Mouse (Mus musculus) liver, adult (tissue): ENCODE data around the gene Tecr.

Experiments used
- GATA4 ChIP-seq: IDR thresholded peaks from 2 replicates; pipeline ENCODE4 v1.6.1; 2014; ENCODE audit warnings: mild to moderate bottlenecking, low read length; ENCODE audit not compliant: insufficient replicate concordance

Tecr gene

DNA sequence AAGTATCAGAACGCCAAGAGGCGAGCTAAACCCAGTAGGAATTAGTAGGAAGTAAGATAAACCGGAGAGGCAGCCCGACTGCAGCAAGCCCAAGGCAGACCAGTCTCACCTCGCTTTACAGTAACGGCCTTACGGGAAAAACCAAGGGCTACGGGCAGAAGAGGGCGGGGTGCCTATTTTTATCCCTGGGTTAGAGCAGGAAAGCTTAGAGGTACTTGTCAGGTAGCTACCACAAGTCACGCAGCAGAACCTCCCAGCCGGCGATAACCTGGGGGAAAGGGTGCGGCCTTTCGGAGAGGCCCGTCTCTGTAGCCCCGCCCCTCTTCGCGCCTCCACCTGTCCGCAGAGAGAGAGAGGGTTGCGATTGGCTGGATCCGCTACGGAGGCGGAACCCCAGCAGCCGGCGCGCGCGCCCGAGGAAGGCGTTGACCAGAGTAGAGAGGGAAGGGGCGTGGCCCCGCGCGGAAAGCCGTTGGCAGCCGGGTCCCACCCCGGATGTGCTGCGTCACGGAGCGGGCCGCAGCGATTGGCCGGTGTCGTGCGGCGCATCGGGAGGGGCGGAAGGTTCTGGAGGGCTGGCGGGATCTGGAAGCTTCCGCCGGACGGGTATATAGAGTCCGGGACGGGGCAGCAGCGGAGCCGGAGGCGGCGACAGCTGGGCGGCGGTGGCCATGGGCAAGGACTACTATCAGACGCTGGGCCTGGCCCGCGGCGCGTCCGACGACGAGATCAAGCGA, at the start of gene Tecr, which contains the start of gene Dnajb1:
Tecr (minus strand) TSS at position 311 of the 737 bp plus-strand sequence.
Dnajb1 (plus strand) TSS at position 533 of the 737 bp plus-strand sequence.
- no peak; the same call in 1 of the 2 replicates for TF ChIP-seq GATA4

DNA sequence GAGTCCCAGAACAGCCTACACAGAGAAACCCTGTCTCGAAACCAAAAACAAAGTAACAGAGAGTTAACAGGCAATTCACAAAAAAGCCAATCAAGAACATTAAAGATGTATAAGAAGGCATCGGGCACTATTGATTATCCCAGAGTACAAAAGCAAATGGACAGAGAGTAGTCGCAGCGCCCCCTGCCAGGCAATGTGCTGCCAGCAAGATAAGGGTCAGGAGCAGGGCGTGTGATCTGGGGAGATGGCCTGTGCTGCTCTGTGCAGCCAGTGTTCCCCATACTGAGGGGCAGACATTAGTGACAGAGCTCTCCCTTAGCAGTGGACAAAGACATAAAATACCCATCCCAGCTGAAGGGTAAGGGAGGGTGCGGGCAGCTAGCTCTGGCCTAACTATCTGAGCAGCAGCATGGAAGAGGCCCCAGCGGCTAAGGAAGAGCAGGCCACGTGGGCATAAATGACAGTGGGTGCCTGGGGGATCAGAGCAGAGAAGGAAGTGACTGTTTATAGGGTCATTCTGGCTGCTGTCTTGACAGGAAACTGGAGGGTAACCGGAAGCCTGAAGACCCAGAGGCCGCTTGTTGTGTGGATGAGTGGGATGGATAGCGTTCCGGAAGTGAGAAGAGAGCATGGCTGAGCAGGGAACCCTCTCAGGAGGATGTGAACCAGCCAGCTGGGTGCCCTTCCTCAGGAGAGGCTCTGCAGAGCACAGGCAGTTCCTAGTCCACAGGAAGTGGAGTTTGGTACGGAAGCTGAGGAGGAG, 48.9 kb upstream of the Tecr start:
- TF ChIP-seq GATA4, result no peak; the same call in 1 of the 2 replicates

GRCm38 (mm10) chr8:83656043-83656442, 48.3 kb upstream of the Tecr start:
- TF ChIP-seq GATA4, result no peak

DNA sequence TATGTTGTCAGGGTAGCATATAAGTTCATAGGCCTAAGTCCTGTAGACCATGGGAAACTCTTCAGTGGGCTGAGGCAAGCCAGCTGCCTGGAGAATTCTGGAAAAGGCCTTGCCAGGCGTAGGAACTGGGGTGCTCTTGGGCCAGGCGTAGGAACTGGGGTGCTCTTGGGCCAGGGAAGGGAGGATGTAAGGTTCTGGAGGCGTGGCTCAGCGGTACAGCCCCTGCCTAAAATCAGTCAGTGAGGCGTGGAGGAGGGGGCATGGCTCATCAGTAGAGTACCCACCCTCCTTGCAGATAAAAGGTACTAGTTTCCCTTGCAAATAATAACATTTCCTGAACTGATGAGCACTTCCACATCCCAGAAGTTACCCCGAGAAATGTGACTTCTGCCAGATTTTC, 47.0 kb upstream of the Tecr start:
- TF ChIP-seq GATA4, result no peak

DNA sequence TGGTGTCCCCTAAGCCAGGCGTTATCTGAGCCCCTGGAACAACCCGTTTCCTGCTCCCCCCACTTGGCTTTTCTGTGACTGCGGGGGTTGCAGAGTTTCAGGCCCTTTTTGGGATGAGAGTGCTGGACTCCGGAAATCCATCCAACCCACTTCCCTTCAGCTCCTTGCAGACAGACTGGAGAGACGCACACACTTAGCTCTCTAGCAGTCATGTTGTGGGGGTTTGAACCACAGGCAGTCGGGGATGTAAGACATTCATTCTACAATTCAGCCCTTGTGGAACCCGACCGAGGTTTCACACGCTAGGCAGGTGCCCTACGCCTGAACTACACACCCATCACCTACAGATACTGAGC, 45.9 kb upstream of the Tecr start:
- no peak for TF ChIP-seq GATA4

- no peak for TF ChIP-seq GATA4
Observed at GRCm38 (mm10) chr8:83652744-83653661, 45.2 kb upstream of the Tecr start.

- peak; percentile 55; the same call in 1 of the 2 replicates for TF ChIP-seq GATA4
Observed at GRCm38 (mm10) chr8:83652030-83652743, 44.4 kb upstream of the Tecr start, which contains the start of gene Gipc1. Gene Gipc1, plus strand, starts transcription at chr8:83652677.

DNA sequence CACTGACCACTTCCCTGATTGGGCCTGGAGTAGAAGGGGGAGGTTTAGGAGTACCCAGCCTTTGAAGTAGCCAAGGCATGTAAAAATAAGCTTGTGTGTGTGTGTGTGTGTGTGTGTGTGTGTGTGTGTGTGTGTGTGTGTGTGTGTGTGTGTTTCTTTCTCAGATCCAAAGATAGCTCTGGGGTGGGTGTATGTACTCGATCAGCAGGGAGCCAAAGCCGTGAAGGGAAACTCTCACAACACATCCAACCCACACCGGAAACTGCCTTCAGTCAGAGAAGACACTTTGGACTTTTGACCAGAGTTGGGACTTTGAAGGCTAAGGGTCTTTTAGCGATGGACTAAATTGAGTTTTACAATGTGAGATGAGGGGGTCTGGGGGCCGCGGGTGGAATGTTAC, 41.9 kb upstream of the Tecr start:
- no peak for TF ChIP-seq GATA4

GRCm38 (mm10) chr8:83648031-83648430, 40.3 kb upstream of the Tecr start:
- no peak for TF ChIP-seq GATA4

GRCm38 (mm10) chr8:83647511-83647910, 39.7 kb upstream of the Tecr start:
- no peak for TF ChIP-seq GATA4

GRCm38 (mm10) chr8:83639649-83640048, 31.9 kb upstream of the Tecr start:
- TF ChIP-seq GATA4, result no peak

DNA sequence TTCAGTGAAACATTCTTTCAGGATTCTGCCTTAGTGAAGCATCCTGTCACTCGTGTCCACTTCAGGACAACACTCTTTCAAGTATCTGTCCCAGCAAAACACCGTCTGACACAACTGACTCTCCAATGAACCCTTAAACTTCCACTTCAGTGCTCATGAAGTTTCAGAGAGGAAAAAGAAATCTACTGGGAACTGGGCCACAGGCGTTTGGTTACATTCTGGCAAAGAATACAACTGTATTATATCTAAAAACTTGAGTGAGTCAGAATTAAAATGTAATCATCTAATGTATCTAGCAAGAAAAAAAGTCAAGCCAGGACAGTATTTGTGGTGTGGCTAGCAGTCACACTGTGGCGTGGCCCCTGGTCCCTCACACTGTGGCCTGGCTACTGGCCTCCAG, 31.1 kb upstream of the Tecr start:
- TF ChIP-seq GATA4, result no peak

DNA sequence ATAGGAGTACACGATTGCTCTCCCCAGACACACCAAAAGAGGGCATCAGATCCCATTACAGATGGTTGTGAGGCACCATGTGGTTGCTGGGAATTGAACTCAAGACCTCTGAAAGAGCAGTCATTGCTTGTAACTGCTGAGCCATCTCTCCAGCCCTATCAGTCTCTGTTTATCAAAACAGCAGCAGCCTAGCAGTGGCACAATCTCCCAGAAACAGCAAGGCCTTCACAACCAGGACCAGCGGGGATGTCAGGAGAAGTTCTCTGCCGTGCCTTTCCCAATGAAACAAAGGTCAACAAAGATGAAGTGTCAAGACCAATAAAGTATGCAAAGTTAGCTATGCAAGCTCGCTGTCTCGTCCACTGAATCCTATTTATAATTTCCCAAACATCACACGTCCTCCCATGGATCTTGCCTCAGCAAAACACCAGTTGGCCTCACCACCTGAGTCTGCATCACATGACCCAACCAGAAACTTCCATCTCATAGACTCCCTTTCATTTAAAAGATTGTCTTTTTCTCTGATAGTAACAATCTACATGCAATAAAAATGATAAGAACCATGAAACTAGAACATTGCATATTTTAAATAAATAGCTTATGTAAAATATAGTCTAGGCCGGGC, 24.4 kb upstream of the Tecr start:
- no peak for TF ChIP-seq GATA4

DNA sequence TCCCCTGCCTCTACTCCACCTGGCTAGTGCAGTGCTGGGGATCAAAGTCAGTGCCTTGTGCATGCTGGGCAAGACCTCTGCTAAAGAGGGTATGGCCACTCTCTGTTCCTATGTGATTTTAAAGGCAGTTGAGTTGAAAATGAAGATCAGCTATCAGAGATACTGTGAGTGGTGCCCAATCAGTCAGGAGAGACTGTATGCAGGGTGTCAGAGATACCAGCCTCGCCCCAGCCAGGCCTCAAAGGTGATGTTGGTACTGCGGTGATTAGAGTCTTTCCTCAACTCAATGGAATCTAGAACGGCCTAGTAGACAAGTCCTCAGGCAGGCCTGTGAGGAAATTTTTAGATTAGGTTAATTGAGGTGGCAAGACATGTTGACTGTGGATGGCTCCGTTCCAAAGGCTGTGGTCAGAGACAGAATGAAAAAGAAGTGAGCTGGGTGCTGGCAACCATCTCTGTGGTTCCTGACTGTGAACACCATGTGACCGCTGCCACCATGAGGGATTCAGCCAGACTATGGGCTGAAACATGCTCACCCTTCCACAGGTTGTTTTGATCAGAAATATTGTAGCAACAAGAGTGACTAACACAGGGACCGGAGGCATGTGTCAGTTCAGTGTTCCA, 18.0 kb upstream of the Tecr start:
- no peak for TF ChIP-seq GATA4
